Mouse (Mus musculus) activated CD4-positive, CD25-positive, alpha-beta regulatory T cell, adult 9 weeks (primary cell): ENCODE measurements around the gene Map3k7cl. TPM values are rescaled to one million over a fixed set of nuclear protein-coding genes. Genes with fewer than 3 reads are reported as not detected.

ENCODE experiments used
- polyA plus RNA-seq: library from polyadenylated mRNA; unstranded; fragments of 100-300 nt; shearing (Covaris generic); gene quantifications from one replicate; pipeline ENCODE4 v1.2.1, GENCODE M21; 2017

The Map3k7cl gene
- polyA plus RNA-seq: not detected

GRCm38 (mm10) chr16:87552907-87553691 is at the start of gene Map3k7cl:
TSS of gene Map3k7cl (plus strand) at chr16:87553330.

Other genes starting within 250 kb of the Map3k7cl start
- gene N6amt1, start 199.1 kb upstream of the Map3k7cl start, polyA plus RNA-seq: 12.2 TPM
- gene Ltn1, start 120.7 kb upstream of the Map3k7cl start, polyA plus RNA-seq: 62.4 TPM
- gene Rwdd2b, start 112.8 kb upstream of the Map3k7cl start, polyA plus RNA-seq: 15.5 TPM
- gene Usp16, start 98.6 kb upstream of the Map3k7cl start, polyA plus RNA-seq: 76.7 TPM
- 473 TPM for gene Cct8, start 57.5 kb upstream of the Map3k7cl start, polyA plus RNA-seq
- 5.7 TPM for gene Bach1, start 145.6 kb downstream of the Map3k7cl start, polyA plus RNA-seq